Mouse (Mus musculus) myocyte (in vitro differentiated cells): ENCODE measurements at regions not wholly inside any gene's neighbourhood (a gene's known extent, or its start where the extent isn't known, plus 50 kb on each side); places are given as distances from the start of the nearest gene placed in this dataset.

Source experiments
- CEBPB ChIP-seq: IDR thresholded peaks from 2 replicates; pipeline ENCODE4 v1.6.1; 2011; ENCODE audit warnings: mild to moderate bottlenecking, moderate library complexity; ENCODE audit not compliant: poor library complexity, insufficient read depth, severe bottlenecking
- E2F4 ChIP-seq: IDR thresholded peaks from one replicate; pipeline ENCODE4 v1.6.1; 2011; ENCODE audit warnings: mild to moderate bottlenecking, control low read depth, moderate library complexity; ENCODE audit not compliant: insufficient read depth
- MYOD1 ChIP-seq, 3 experiments: IDR thresholded peaks; one replicate each; pipeline ENCODE4 v1.6.1; 2011; ENCODE audit warnings: control low read depth in 2 of 3, low read depth in 2 of 3, mild to moderate bottlenecking in 2 of 3, moderate library complexity in 1 of 3; ENCODE audit not compliant: insufficient read length in 2 of 3, control insufficient read depth in 1 of 3
- MYOG ChIP-seq, 3 experiments: IDR thresholded peaks; one replicate each; pipeline ENCODE4 v1.6.1; 2011; ENCODE audit warnings: control low read depth in 2 of 3, low read depth in 2 of 3, mild to moderate bottlenecking in 2 of 3; ENCODE audit not compliant: insufficient read length in 2 of 3, control insufficient read depth in 1 of 3, insufficient read depth in 1 of 3
- POLR2A ChIP-seq: IDR thresholded peaks from one replicate; pipeline ENCODE4 v1.6.1; 2011; ENCODE audit warnings: low read depth, mild to moderate bottlenecking, control low read depth, moderate library complexity; ENCODE audit not compliant: insufficient read length
- SRF ChIP-seq: IDR thresholded peaks from one replicate; pipeline ENCODE4 v1.6.1; 2011; ENCODE audit warnings: low read depth; ENCODE audit not compliant: control insufficient read depth, insufficient read length
- TCF3 ChIP-seq: IDR thresholded peaks from one replicate; pipeline ENCODE4 v1.6.1; 2011; ENCODE audit warnings: low read depth, control low read depth; ENCODE audit not compliant: insufficient read length
- USF1 ChIP-seq: IDR thresholded peaks from one replicate; pipeline ENCODE4 v1.6.1; 2011; ENCODE audit warnings: low read depth, mild to moderate bottlenecking, control low read depth, moderate library complexity

GRCm38 (mm10) chr5:118445252-118445987 is 115.1 kb upstream of the Med13l start:
- no peak for TF ChIP-seq SRF
- no peak for TF ChIP-seq POLR2A
- no peak for TF ChIP-seq E2F4
- TF ChIP-seq USF1, result no peak
- no peak for TF ChIP-seq MYOG (IDR thresholded peaks at IDR 0.05; ENCODE audit: control insufficient read depth in 1 of 3, insufficient read depth in 1 of 3, insufficient read length in 2 of 3, low read depth in 2 of 3)
- no peak for TF ChIP-seq TCF3
- TF ChIP-seq MYOD1 (IDR thresholded peaks at IDR 0.05; ENCODE audit: control insufficient read depth in 1 of 3, insufficient read length in 2 of 3, low read depth in 2 of 3), result no peak
- TF ChIP-seq CEBPB, result no peak
